Mouse (Mus musculus) liver, embryonic 14.5 days (tissue): ENCODE measurements around the gene Cenpt.

Experiments
- CTCF ChIP-seq: IDR thresholded peaks from 2 replicates; pipeline ENCODE4 v1.5.1; 2016; ENCODE audit warnings: antibody characterized with exemption, low read depth, control low read depth
- EP300 ChIP-seq: IDR thresholded peaks from 2 replicates; pipeline ENCODE4 v1.6.1; 2016; ENCODE audit warnings: antibody characterized with exemption, low read depth

DNA sequence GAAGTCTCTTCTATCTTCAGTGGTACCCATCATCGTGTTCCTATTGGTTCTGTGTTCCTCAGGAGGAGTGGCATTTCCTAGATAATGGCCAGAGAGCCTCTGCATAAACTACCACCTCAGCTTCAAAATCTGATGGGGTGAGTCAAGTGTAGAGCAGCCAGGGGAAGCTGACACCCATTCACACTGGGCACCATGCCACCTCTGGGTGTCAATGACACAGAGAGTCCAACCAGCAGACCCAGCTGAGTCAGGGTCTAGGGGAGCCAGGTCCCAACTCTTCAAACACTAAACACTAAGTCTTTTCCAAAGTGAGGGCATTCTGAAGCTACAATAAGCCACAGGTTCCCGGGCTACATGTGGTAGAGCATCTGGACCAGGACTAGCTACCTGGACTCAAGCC, 44.6 kb downstream of the Cenpt start:
- TF ChIP-seq CTCF (no peak), EP300 (no peak)
